Mouse (Mus musculus) MEL (cell line): ENCODE results near the gene Rab26. TPM values are rescaled to one million over a fixed set of nuclear protein-coding genes. Genes with fewer than 3 reads are reported as not detected.

Experiments used
- DNase-seq: peaks from one replicate; pipeline ENCODE4 v3.0.0; 2011; ENCODE audit warnings: low read depth, low spot score
- H3K27ac ChIP-seq: 2 replicates; pipeline ENCODE4 v1.5.1; 2012; ENCODE audit warnings: low read depth, mild to moderate bottlenecking, control low read depth, low read length, moderate library complexity; ENCODE audit not compliant: control insufficient read depth
- H3K27me3 ChIP-seq, 2 experiments: fragments of 150-350 bp in 1 of 2; sonication (generic) in 1 of 2; 2 replicates each; pipeline ENCODE4 v1.6.1; 2012; ENCODE audit warnings: low read length in 2 of 2, mild to moderate bottlenecking in 2 of 2, improper control_type of control experiment in 1 of 2, moderate library complexity in 1 of 2; ENCODE audit not compliant: insufficient read depth in 2 of 2, control insufficient read depth in 1 of 2
- H3K36me3 ChIP-seq, 2 experiments: 2 replicates each; pipeline ENCODE4 v1.6.1; 2012 to 2014; ENCODE audit warnings: low read length in 2 of 2, improper control_type of control experiment in 1 of 2, inconsistent platforms in 1 of 2, mild to moderate bottlenecking in 1 of 2; ENCODE audit not compliant: insufficient read depth in 2 of 2, control insufficient read depth in 1 of 2
- H3K4me1 ChIP-seq, 2 experiments: fragments of 150-350 bp in 1 of 2; sonication (generic) in 1 of 2; 2 replicates each; pipeline ENCODE4 v1.6.1; 2012; ENCODE audit warnings: low read length in 2 of 2, improper control_type of control experiment in 1 of 2, mild to moderate bottlenecking in 1 of 2; ENCODE audit not compliant: insufficient read depth in 2 of 2, control insufficient read depth in 1 of 2
- H3K4me3 ChIP-seq, 2 experiments: fragments of 150-350 bp in 1 of 2; sonication (generic) in 1 of 2; 2 replicates each; pipeline ENCODE4 v1.5.1; 2012; ENCODE audit warnings: low read depth in 2 of 2, low read length in 2 of 2, mild to moderate bottlenecking in 2 of 2, moderate library complexity in 2 of 2, control low read depth in 1 of 2, improper control_type of control experiment in 1 of 2; ENCODE audit not compliant: control insufficient read depth in 1 of 2, insufficient read depth in 1 of 2
- H3K79me2 ChIP-seq: 2 replicates; pipeline ENCODE4 v1.6.1; 2012; ENCODE audit warnings: mild to moderate bottlenecking, low read length, moderate library complexity; ENCODE audit not compliant: control insufficient read depth, poor library complexity, insufficient read depth
- H3K9ac ChIP-seq: 2 replicates; pipeline ENCODE4 v1.6.1; 2012; ENCODE audit warnings: low read depth, mild to moderate bottlenecking, control low read depth, low read length, moderate library complexity; ENCODE audit not compliant: control insufficient read depth, poor library complexity, severe bottlenecking
- H3K9me3 ChIP-seq: fragments of 150-350 bp; sonication (generic); replicated peaks from 2 replicates; pipeline ENCODE4 v1.6.1; 2012; ENCODE audit warnings: mild to moderate bottlenecking, low read length, improper control_type of control experiment, moderate library complexity; ENCODE audit not compliant: insufficient read depth
- CHD1 ChIP-seq: IDR thresholded peaks from 2 replicates; pipeline ENCODE4 v1.6.1; 2012; ENCODE audit warnings: low read depth, mild to moderate bottlenecking, inconsistent platforms, low read length, improper control_type of control experiment
- CTCF ChIP-seq, 3 experiments: IDR thresholded peaks in 2 of 3; conservative IDR thresholded peaks in 1 of 3; 2 replicates each; pipeline ENCODE4 v1.5.1; 2011 to 2012; ENCODE audit warnings: low read length in 3 of 3, low read depth in 2 of 3, mild to moderate bottlenecking in 2 of 3, improper control_type of control experiment in 1 of 3, inconsistent platforms in 1 of 3, mixed read lengths in 1 of 3, moderate library complexity in 1 of 3; ENCODE audit not compliant: control insufficient read depth in 1 of 3, insufficient read depth in 1 of 3, poor library complexity in 1 of 3, severe bottlenecking in 1 of 3
- E2F4 ChIP-seq: IDR thresholded peaks from 2 replicates; pipeline ENCODE4 v1.6.1; 2011; ENCODE audit warnings: low read depth, low read length, improper control_type of control experiment, borderline replicate concordance
- GABPA ChIP-seq: IDR thresholded peaks from 2 replicates; pipeline ENCODE4 v1.6.1; 2012; ENCODE audit warnings: low read depth, mild to moderate bottlenecking, inconsistent platforms, low read length, improper control_type of control experiment, moderate library complexity
- GATA1 ChIP-seq: IDR thresholded peaks from 2 replicates; pipeline ENCODE4 v1.6.1; 2011; ENCODE audit warnings: low read depth, low read length, improper control_type of control experiment
- KAT2A ChIP-seq: conservative IDR thresholded peaks from 2 replicates; pipeline ENCODE4 v1.6.1; 2012; ENCODE audit warnings: low read depth, low read length, improper control_type of control experiment, inconsistent platforms
- MAFK ChIP-seq: IDR thresholded peaks from 2 replicates; pipeline ENCODE4 v1.6.1; 2011; ENCODE audit warnings: low read depth, mild to moderate bottlenecking, low read length, improper control_type of control experiment, borderline replicate concordance
- MAX ChIP-seq: IDR thresholded peaks from 2 replicates; pipeline ENCODE4 v1.6.1; 2011; ENCODE audit warnings: low read length, improper control_type of control experiment
- MAZ ChIP-seq: IDR thresholded peaks from 2 replicates; pipeline ENCODE4 v1.6.1; 2012; ENCODE audit warnings: low read depth, mild to moderate bottlenecking, inconsistent platforms, low read length, improper control_type of control experiment
- MEF2A ChIP-seq: IDR thresholded peaks from 2 replicates; pipeline ENCODE4 v1.6.1; 2014; ENCODE audit warnings: low read depth, mild to moderate bottlenecking, inconsistent platforms, low read length, improper control_type of control experiment; ENCODE audit not compliant: poor library complexity, insufficient replicate concordance, severe bottlenecking; ENCODE audit errors: extremely low read depth
- MXI1 ChIP-seq: IDR thresholded peaks from 2 replicates; pipeline ENCODE4 v1.6.1; 2011; ENCODE audit warnings: mild to moderate bottlenecking, low read depth, low read length, improper control_type of control experiment
- MYB ChIP-seq: IDR thresholded peaks from 2 replicates; pipeline ENCODE4 v1.6.1; 2011; ENCODE audit warnings: mild to moderate bottlenecking, low read depth, low read length, improper control_type of control experiment
- NELFE ChIP-seq: IDR thresholded peaks from 2 replicates; pipeline ENCODE4 v1.6.1; 2011; ENCODE audit warnings: low read depth, low read length, improper control_type of control experiment
- RAD21 ChIP-seq: IDR thresholded peaks from 2 replicates; pipeline ENCODE4 v1.6.1; 2011; ENCODE audit warnings: mild to moderate bottlenecking, low read depth, low read length, improper control_type of control experiment
- RCOR1 ChIP-seq: IDR thresholded peaks from 2 replicates; pipeline ENCODE4 v1.6.1; 2012; ENCODE audit warnings: low read depth, mild to moderate bottlenecking, inconsistent platforms, low read length, improper control_type of control experiment
- SIN3A ChIP-seq: IDR thresholded peaks from 2 replicates; pipeline ENCODE4 v1.6.1; 2012; ENCODE audit warnings: low read length, improper control_type of control experiment, inconsistent platforms
- SMC3 ChIP-seq: IDR thresholded peaks from 2 replicates; pipeline ENCODE4 v1.6.1; 2011; ENCODE audit warnings: low read depth, low read length, improper control_type of control experiment
- TAL1 ChIP-seq: IDR thresholded peaks from 2 replicates; pipeline ENCODE4 v1.6.1; 2012; ENCODE audit warnings: mild to moderate bottlenecking, inconsistent platforms, low read length, moderate library complexity, mixed read lengths
- TBP ChIP-seq: IDR thresholded peaks from 2 replicates; pipeline ENCODE4 v1.8.0; 2011; ENCODE audit warnings: low read depth, low read length, improper control_type of control experiment
- TCF12 ChIP-seq: IDR thresholded peaks from 2 replicates; pipeline ENCODE4 v1.6.1; 2014; ENCODE audit warnings: low read depth, mild to moderate bottlenecking, inconsistent platforms, low read length, improper control_type of control experiment, moderate library complexity
- UBTF ChIP-seq: IDR thresholded peaks from 2 replicates; pipeline ENCODE4 v1.6.1; 2012; ENCODE audit warnings: low read depth, mild to moderate bottlenecking, inconsistent platforms, low read length, improper control_type of control experiment, moderate library complexity, borderline replicate concordance; ENCODE audit not compliant: insufficient read depth
- USF1 ChIP-seq: IDR thresholded peaks from 2 replicates; pipeline ENCODE4 v1.6.1; 2014; ENCODE audit warnings: low read depth, mild to moderate bottlenecking, inconsistent platforms, low read length, improper control_type of control experiment, moderate library complexity
- ZC3H11A ChIP-seq: IDR thresholded peaks from 2 replicates; pipeline ENCODE4 v1.6.1; 2012; ENCODE audit warnings: low read depth, mild to moderate bottlenecking, inconsistent platforms, low read length, improper control_type of control experiment
- ZKSCAN1 ChIP-seq: IDR thresholded peaks from 2 replicates; pipeline ENCODE4 v1.6.1; 2012; ENCODE audit warnings: low read depth, mild to moderate bottlenecking, inconsistent platforms, low read length, improper control_type of control experiment, moderate library complexity
- ZNF384 ChIP-seq: IDR thresholded peaks from 2 replicates; pipeline ENCODE4 v1.6.1; 2012; ENCODE audit warnings: low read depth, mild to moderate bottlenecking, inconsistent platforms, low read length, improper control_type of control experiment
- polyA plus RNA-seq, 2 experiments: library from polyadenylated mRNA; stranded (reverse) in 1 of 2; unstranded in 1 of 2; fragments of >175 nt in 1 of 2; fragments of >200 nt in 1 of 2; gene quantifications; 2 replicates each; pipeline versions ENCODE4 v1.2.1 to v1.2.4; 2012; ENCODE audit warnings: low replicate concordance in 2 of 2, low read depth in 1 of 2; ENCODE audit not compliant: insufficient read length in 2 of 2, insufficient read depth in 1 of 2, missing spikeins in 1 of 2
- total RNA-seq: library from RNA; depleted of rRNA; stranded (reverse); fragments of 300-350 nt; gene quantifications from 2 replicates; pipeline ENCODE4 v1.2.3, GENCODE M21; 2012

Rab26 gene
- total and polyA plus RNA-seq, 3 experiments = 0.89 to 1.1 TPM; not detected in 1

DNA sequence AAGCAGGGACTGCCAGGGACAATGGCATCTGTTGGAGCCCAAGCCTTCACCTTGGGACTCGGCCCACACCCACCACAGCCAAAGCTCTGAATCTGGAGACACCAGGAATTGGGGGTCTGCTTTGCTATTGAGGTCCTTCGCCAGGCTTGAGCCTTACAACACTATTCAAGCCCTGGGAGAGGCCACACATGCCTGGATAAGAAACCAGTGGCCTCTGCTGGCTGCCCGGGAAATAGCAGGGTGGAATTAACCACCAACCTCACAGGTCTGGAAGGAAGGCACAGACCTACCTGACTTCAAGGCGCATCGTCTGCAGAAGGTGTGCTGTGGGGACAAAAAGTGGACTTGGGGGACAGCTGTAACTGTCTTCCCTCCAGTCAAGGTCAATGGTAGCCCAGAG lies 20.4 kb downstream of the Rab26 start:
- Histone ChIP-seq H3K27ac (no peak overlapping the region), H3K79me2 (no peaks in the 10 kb centered on the region)
- TF ChIP-seq MAX = no peak
- no peak for TF ChIP-seq UBTF
- TF ChIP-seq MEF2A = no peak
- TF ChIP-seq NELFE = no peak
- no peak for TF ChIP-seq GABPA
- no peak for TF ChIP-seq SIN3A
- no peak for TF ChIP-seq RCOR1
- no peak for TF ChIP-seq MAFK
- TF ChIP-seq MXI1 = no peak
- TF ChIP-seq SMC3 = peak; percentile 44
- no peak for TF ChIP-seq ZKSCAN1
- peak; percentile 51 to 62 (median 55) for TF ChIP-seq CTCF (IDR thresholded peaks at IDR 0.05 in 2 of 3, conservative IDR thresholded peaks at IDR 0.05 in 1 of 3; ENCODE audit: control insufficient read depth in 1 of 3, insufficient read depth in 1 of 3, low read depth in 2 of 3, low read length in 3 of 3, poor library complexity in 1 of 3, severe bottlenecking in 1 of 3)
- no peak for TF ChIP-seq TCF12
- TF ChIP-seq TBP = no peak
- TF ChIP-seq ZC3H11A = no peak
- TF ChIP-seq E2F4 = no peak
- no peak for TF ChIP-seq TAL1
- TF ChIP-seq KAT2A = no peak
- no peak for TF ChIP-seq MAZ
- no peak for TF ChIP-seq GATA1
- no peak for TF ChIP-seq MYB
- TF ChIP-seq CHD1 = no peak
- peak; percentile 34 for TF ChIP-seq RAD21
- TF ChIP-seq USF1 = no peak
- no peak for TF ChIP-seq ZNF384

More for the DNA sequence above, 20.4 kb downstream of the Rab26 start:
- peak; percentile 51 for DNase-seq
- Histone ChIP-seq H3K4me3 (no peak overlapping the region), H3K4me1 (no peaks in the 10 kb centered on the region), H3K9me3 (no peaks in the 10 kb centered on the region), H3K27me3 (no peaks in the 10 kb centered on the region), H3K36me3 (peaks cover 0 to 7% of the 10 kb centered on the region in 2 experiments; a peak in 1 of 4 replicates), H3K9ac (no peak overlapping the region)
